Mouse (Mus musculus): ENCODE results near the gene Upf3a.

- TF ChIP-seq POLR2A (IDR thresholded peaks at IDR 0.05; ENCODE audit: extremely low read depth, insufficient read depth, low read length): no peak
- no peak for TF ChIP-seq CTCF (IDR thresholded peaks at IDR 0.05; ENCODE audit: extremely low read depth, insufficient read depth, low read length)
Observed at GRCm38 (mm10) chr8:13799566-13799965, 14.2 kb downstream of the Upf3a start.

Measured in cortical plate, adult 2 months (tissue).